Mouse (Mus musculus) midbrain, postnatal 0 days (tissue): Measurements from ENCODE around the gene Extl1. TPM values are rescaled to one million over a fixed set of nuclear protein-coding genes. Genes with fewer than 3 reads are reported as not detected.
A peak's percentile ranks its signal among the peaks of the same experiment; 100 is the strongest.

ENCODE experiments used
- ATAC-seq: fragments of 200-750 bp; cut with Nextera tagmentation; 2 replicates; pipeline ENCODE4 v1.8.0; 2017; ENCODE audit warnings: moderate number of reproducible peaks, mild to moderate bottlenecking, moderate TSS enrichment, moderate library complexity; ENCODE audit not compliant: low FRiP score
- DNase-seq: peaks from one replicate; pipeline ENCODE4 v3.0.0-alpha.2; 2015; ENCODE audit warnings: low spot score
- H3K27ac ChIP-seq: fragments of 300-500 bp; sonication (generic); 2 replicates; pipeline ENCODE4 v1.5.1; 2014; ENCODE audit warnings: low read depth, mild to moderate bottlenecking, low read length, mixed read lengths
- H3K27me3 ChIP-seq: fragments of 300-500 bp; sonication (generic); 2 replicates; pipeline ENCODE4 v1.6.1; 2014; ENCODE audit warnings: low read length, control low read depth, mixed read lengths; ENCODE audit not compliant: insufficient read depth
- H3K36me3 ChIP-seq: fragments of 300-500 bp; sonication (generic); 2 replicates; pipeline ENCODE4 v1.6.1; 2014; ENCODE audit warnings: low read length, control low read depth, mixed read lengths; ENCODE audit not compliant: insufficient read depth
- H3K4me1 ChIP-seq: fragments of 300-500 bp; sonication (generic); 2 replicates; pipeline ENCODE4 v1.6.1; 2014; ENCODE audit warnings: mild to moderate bottlenecking, control low read depth, antibody characterized with exemption, low read length, mixed read lengths; ENCODE audit not compliant: insufficient read depth
- H3K4me2 ChIP-seq: fragments of 300-500 bp; sonication (generic); 2 replicates; pipeline ENCODE4 v1.6.1; 2014; ENCODE audit warnings: low read depth, mild to moderate bottlenecking, low read length, mixed read lengths; ENCODE audit not compliant: poor library complexity, severe bottlenecking
- H3K4me3 ChIP-seq: fragments of 300-500 bp; sonication (generic); 2 replicates; pipeline ENCODE4 v1.5.1; 2014; ENCODE audit warnings: low read depth, mild to moderate bottlenecking, low read length, moderate library complexity
- H3K9ac ChIP-seq: fragments of 300-500 bp; sonication (generic); replicated peaks from 2 replicates; pipeline ENCODE4 v1.6.1; 2014; ENCODE audit warnings: mild to moderate bottlenecking, low read length, moderate library complexity, mixed read lengths; ENCODE audit not compliant: poor library complexity, severe bottlenecking
- H3K9me3 ChIP-seq: fragments of 300-500 bp; sonication (generic); 2 replicates; pipeline ENCODE4 v1.6.1; 2016; ENCODE audit warnings: low read length, control low read depth
- CTCF ChIP-seq: IDR thresholded peaks from 2 replicates; pipeline ENCODE4 v1.5.1; 2016; ENCODE audit warnings: antibody characterized with exemption, mild to moderate bottlenecking
- WGBS: fragments of 180-500 bp; shearing (Covaris S2); extraction: QIAGEN DNeasy Blood & Tissue Kit; methylation state at CpG from one replicate; pipeline ENCODE4 v1.1.7; 2014; 5-methylcytosine and 5-hydroxymethylcytosine counted together
- polyA plus RNA-seq: library from polyadenylated mRNA; unstranded; fragments of >200 nt; fragmentation: Nextera tagmentation; extraction: Ambion mirVana; gene quantifications from 2 replicates; pipeline ENCODE4 v1.2.1, GENCODE M21; 2015
- total RNA-seq: library from RNA; depleted of rRNA; stranded (reverse); fragments of >200 nt; gene quantifications from 2 replicates; pipeline ENCODE4 v1.2.3, GENCODE M21; 2014

The Extl1 gene
- total and polyA plus RNA-seq, 2 experiments from 2014 or later: 0.79 to 2.1 TPM

GRCm38 (mm10) chr4:134312901-134313300 lies 70.7 kb downstream of the Extl1 start:
- 97% methylated on average over 6 of the region's 6 CpGs for WGBS

GRCm38 (mm10) chr4:134312341-134312740 lies 71.3 kb downstream of the Extl1 start:
- Histone ChIP-seq H3K4me3 (no peak overlapping the region), H3K27ac (no peak overlapping the region), H3K9me3 (no peaks in the 10 kb centered on the region), H3K4me1 (no peaks in the 10 kb centered on the region; the same call in 1 of the 2 replicates), H3K27me3 (no peaks in the 10 kb centered on the region), H3K4me2 (no peak overlapping the region), H3K9ac (no peak overlapping the region), H3K36me3 (no peaks in the 10 kb centered on the region)
- ATAC-seq: no peak
- WGBS: 100% methylated on average over 5 of the region's 5 CpGs
- DNase-seq: no peak
- no peak for TF ChIP-seq CTCF

More at GRCm38 (mm10) chr4:134312901-134313300, 70.7 kb downstream of the Extl1 start:
- TF ChIP-seq CTCF: peak; percentile 45
- Histone ChIP-seq H3K9ac (no peak overlapping the region), H3K27ac (no peak overlapping the region), H3K9me3 (no peaks in the 10 kb centered on the region), H3K4me1 (no peaks in the 10 kb centered on the region), H3K4me3 (no peak overlapping the region), H3K36me3 (no peaks in the 10 kb centered on the region), H3K27me3 (no peaks in the 10 kb centered on the region), H3K4me2 (no peak overlapping the region)
- ATAC-seq (no peak), DNase-seq (no peak)

GRCm38 (mm10) chr4:134311784-134312183 lies 71.9 kb downstream of the Extl1 start:
- no peak for DNase-seq
- H3K9me3 ChIP-seq: no peaks in the 10 kb centered on the region
- H3K4me2 ChIP-seq: no peak overlapping the region
- no peaks in the 10 kb centered on the region; the same call in 1 of the 2 replicates for H3K4me1 ChIP-seq
- H3K36me3 ChIP-seq: no peaks in the 10 kb centered on the region
- H3K4me3 ChIP-seq: no peak overlapping the region
- no peaks in the 10 kb centered on the region for H3K27me3 ChIP-seq
- WGBS: 83% methylated on average over 9 of the region's 9 CpGs
- no peak overlapping the region for H3K9ac ChIP-seq
- no peak overlapping the region for H3K27ac ChIP-seq
- ATAC-seq: no peak
- no peak for TF ChIP-seq CTCF

GRCm38 (mm10) chr4:134310656-134311055 lies 73.0 kb downstream of the Extl1 start:
- no peak for TF ChIP-seq CTCF
- DNase-seq (no peak), ATAC-seq (no peak)
- H3K27ac ChIP-seq: no peak overlapping the region
- no peaks in the 10 kb centered on the region; the same call in 1 of the 2 replicates for H3K4me1 ChIP-seq
- no peaks in the 10 kb centered on the region for H3K27me3 ChIP-seq
- no peaks in the 10 kb centered on the region for H3K36me3 ChIP-seq
- WGBS: 88% methylated on average over 9 of the region's 9 CpGs
- no peak overlapping the region for H3K4me3 ChIP-seq
- no peaks in the 10 kb centered on the region for H3K9me3 ChIP-seq
- H3K4me2 ChIP-seq: no peak overlapping the region
- no peak overlapping the region for H3K9ac ChIP-seq

- ATAC-seq: no peak
- Histone ChIP-seq H3K36me3 (no peaks in the 10 kb centered on the region), H3K9ac (no peak overlapping the region), H3K27ac (no peak overlapping the region), H3K4me2 (no peak overlapping the region), H3K27me3 (no peaks in the 10 kb centered on the region), H3K9me3 (no peaks in the 10 kb centered on the region), H3K4me3 (no peak overlapping the region), H3K4me1 (no peaks in the 10 kb centered on the region; the same call in 1 of the 2 replicates)
- WGBS: 90% methylated on average over 7 of the region's 7 CpGs
- DNase-seq: no peak
- TF ChIP-seq CTCF: no peak
These were observed 73.5 kb downstream of the Extl1 start for GRCm38 (mm10) chr4:134310106-134310505.

- Histone ChIP-seq H3K4me3 (no peak overlapping the region), H3K4me1 (no peaks in the 10 kb centered on the region; the same call in 1 of the 2 replicates), H3K4me2 (peak overlapping the region; percentile 34), H3K36me3 (no peaks in the 10 kb centered on the region), H3K27ac (peak overlapping the region; percentile 38; the same call in 1 of the 2 replicates), H3K27me3 (no peaks in the 10 kb centered on the region), H3K9me3 (no peaks in the 10 kb centered on the region), H3K9ac (no peak overlapping the region)
- 11% methylated on average over 12 of the region's 12 CpGs for WGBS
- ATAC-seq (peak; percentile 70), DNase-seq (peak; percentile 70)
- TF ChIP-seq CTCF: peak; percentile 68
These were observed 76.1 kb downstream of the Extl1 start for GRCm38 (mm10) chr4:134307367-134308072.
